Mouse (Mus musculus): ENCODE measurements around the gene Rgl2. TPM values are rescaled to one million over a fixed set of nuclear protein-coding genes. Genes with fewer than 3 reads are reported as not detected.
"Not testable (repeated sequence)": the region's sequence is repeated elsewhere in the genome, so short reads cannot be mapped to it uniquely, and the experiment has no call there.

Rgl2 gene
- polyA plus RNA-seq, 1 experiment = 90.4 TPM

GRCm38 (mm10) chr17:33897114-33897794 is 32.1 kb upstream of the Rgl2 start:
- no peaks in the 10 kb centered on the region for H3K9me3 ChIP-seq
- no peaks in the 10 kb centered on the region for H3K36me3 ChIP-seq (replicated peaks; ENCODE audit: low read length)
- no peak overlapping the region for H3K4me3 ChIP-seq (replicated peaks)
- H3K27me3 ChIP-seq (replicated peaks) = no peaks in the 10 kb centered on the region
- H3K4me1 ChIP-seq = peaks cover 20% of the 10 kb centered on the region
- TF ChIP-seq GATA1 (IDR thresholded peaks at IDR 0.05; ENCODE audit: borderline replicate concordance, low read length) = no peak
- no peak for TF ChIP-seq FLI1 (IDR thresholded peaks at IDR 0.05; ENCODE audit: low read length)

- peaks cover 27% of the 10 kb centered on the region for H3K4me1 ChIP-seq
- H3K4me3 ChIP-seq (replicated peaks); H3K36me3 ChIP-seq (replicated peaks; ENCODE audit: low read length); H3K27me3 ChIP-seq (replicated peaks); H3K9me3 ChIP-seq: not testable (repeated sequence)
These were observed 31.1 kb upstream of the Rgl2 start for GRCm38 (mm10) chr17:33898193-33898592.

DNA sequence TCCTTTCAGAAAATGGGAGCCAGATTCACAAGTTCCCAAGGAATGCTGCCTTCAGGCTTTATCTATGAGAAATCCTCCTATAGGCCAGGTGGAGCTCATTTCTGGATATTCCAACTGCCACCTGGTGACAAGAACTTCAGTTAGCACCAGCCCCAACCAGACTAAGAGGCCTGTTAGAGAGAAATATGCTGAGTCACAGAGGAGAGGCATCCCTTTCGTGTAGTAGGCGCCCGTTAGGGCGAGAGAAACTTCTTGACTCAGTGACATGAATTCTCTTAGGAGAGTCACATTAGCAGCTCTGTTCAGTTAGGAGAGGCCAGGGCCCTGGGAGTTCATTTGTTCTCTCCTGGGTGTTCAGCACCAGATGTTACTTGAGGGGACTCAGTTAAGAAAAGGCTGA is 29.7 kb upstream of the Rgl2 start:
- Histone ChIP-seq H3K9me3 (no peaks in the 10 kb centered on the region), H3K36me3 (replicated peaks; ENCODE audit: low read length) (no peaks in the 10 kb centered on the region), H3K27me3 (replicated peaks) (no peaks in the 10 kb centered on the region), H3K4me1 (peaks cover 36% of the 10 kb centered on the region), H3K4me3 (replicated peaks) (no peak overlapping the region)
- no peak for TF ChIP-seq FLI1 (IDR thresholded peaks at IDR 0.05; ENCODE audit: low read length)
- TF ChIP-seq GATA1 (IDR thresholded peaks at IDR 0.05; ENCODE audit: borderline replicate concordance, low read length) = no peak

GRCm38 (mm10) chr17:33900281-33900988 is 28.9 kb upstream of the Rgl2 start:
- Histone ChIP-seq H3K27me3 (replicated peaks) (no peaks in the 10 kb centered on the region), H3K4me3 (replicated peaks) (no peak overlapping the region), H3K9me3 (no peaks in the 10 kb centered on the region), H3K36me3 (replicated peaks; ENCODE audit: low read length) (no peaks in the 10 kb centered on the region), H3K4me1 (peaks cover 36% of the 10 kb centered on the region)
- TF ChIP-seq FLI1 (IDR thresholded peaks at IDR 0.05; ENCODE audit: low read length) (no peak), GATA1 (IDR thresholded peaks at IDR 0.05; ENCODE audit: borderline replicate concordance, low read length) (no peak)

- Histone ChIP-seq H3K4me3 (replicated peaks) (no peak overlapping the region), H3K9me3 (no peaks in the 10 kb centered on the region), H3K4me1 (peaks cover 36% of the 10 kb centered on the region), H3K27me3 (replicated peaks) (no peaks in the 10 kb centered on the region), H3K36me3 (replicated peaks; ENCODE audit: low read length) (no peaks in the 10 kb centered on the region)
- TF ChIP-seq GATA1 (IDR thresholded peaks at IDR 0.05; ENCODE audit: borderline replicate concordance, low read length) (no peak), FLI1 (IDR thresholded peaks at IDR 0.05; ENCODE audit: low read length) (no peak)
These were observed 28.4 kb upstream of the Rgl2 start for GRCm38 (mm10) chr17:33900989-33901314.

GRCm38 (mm10) chr17:33901653-33902052 is 27.7 kb upstream of the Rgl2 start:
- H3K4me3 ChIP-seq (replicated peaks) = no peak overlapping the region
- H3K4me1 ChIP-seq = peaks cover 37% of the 10 kb centered on the region
- no peaks in the 10 kb centered on the region for H3K36me3 ChIP-seq (replicated peaks; ENCODE audit: low read length)
- H3K9me3 ChIP-seq = no peaks in the 10 kb centered on the region
- no peaks in the 10 kb centered on the region for H3K27me3 ChIP-seq (replicated peaks)
- TF ChIP-seq GATA1 (IDR thresholded peaks at IDR 0.05; ENCODE audit: borderline replicate concordance, low read length) (no peak), FLI1 (IDR thresholded peaks at IDR 0.05; ENCODE audit: low read length) (no peak)

GRCm38 (mm10) chr17:33902079-33902478 is 27.3 kb upstream of the Rgl2 start:
- no peaks in the 10 kb centered on the region for H3K36me3 ChIP-seq (replicated peaks; ENCODE audit: low read length)
- H3K9me3 ChIP-seq = no peaks in the 10 kb centered on the region
- TF ChIP-seq GATA1 (IDR thresholded peaks at IDR 0.05; ENCODE audit: borderline replicate concordance, low read length) (no peak), FLI1 (IDR thresholded peaks at IDR 0.05; ENCODE audit: low read length) (no peak)
- H3K27me3 ChIP-seq (replicated peaks) = no peaks in the 10 kb centered on the region
- H3K4me3 ChIP-seq (replicated peaks) = no peak overlapping the region
- peaks cover 40% of the 10 kb centered on the region for H3K4me1 ChIP-seq

GRCm38 (mm10) chr17:33902491-33902890 is 26.9 kb upstream of the Rgl2 start:
- peaks cover 37% of the 10 kb centered on the region for H3K4me1 ChIP-seq

GRCm38 (mm10) chr17:33903911-33904651 is 25.3 kb upstream of the Rgl2 start:
- not testable (repeated sequence) for H3K36me3 ChIP-seq (replicated peaks; ENCODE audit: low read length); H3K9me3 ChIP-seq; H3K27me3 ChIP-seq (replicated peaks); H3K4me3 ChIP-seq (replicated peaks)
- H3K4me1 ChIP-seq = peaks cover 45% of the 10 kb centered on the region

More at GRCm38 (mm10) chr17:33902491-33902890, 26.9 kb upstream of the Rgl2 start:
- TF ChIP-seq GATA1 (IDR thresholded peaks at IDR 0.05; ENCODE audit: borderline replicate concordance, low read length) = no peak
- TF ChIP-seq FLI1 (IDR thresholded peaks at IDR 0.05; ENCODE audit: low read length) = no peak
- Histone ChIP-seq H3K4me3 (replicated peaks) (no peak overlapping the region), H3K36me3 (replicated peaks; ENCODE audit: low read length) (no peaks in the 10 kb centered on the region), H3K9me3 (no peaks in the 10 kb centered on the region), H3K27me3 (replicated peaks) (no peaks in the 10 kb centered on the region)

- not testable (repeated sequence) for H3K27me3 ChIP-seq (replicated peaks); H3K36me3 ChIP-seq (replicated peaks; ENCODE audit: low read length); H3K4me3 ChIP-seq (replicated peaks); H3K9me3 ChIP-seq
- H3K4me1 ChIP-seq = peaks cover 44% of the 10 kb centered on the region
These were observed 24.5 kb upstream of the Rgl2 start, which contains the start of gene Platr17 for GRCm38 (mm10) chr17:33904835-33905234. Gene Platr17 (plus strand): TSS chr17:33905135.
